Mouse (Mus musculus) heart, adult 2 months (tissue): ENCODE results near the gene Ctnna2.

Experiments
- CTCF ChIP-seq: fragments of 200-600 bp; IDR thresholded peaks from 2 replicates; pipeline ENCODE4 v1.8.1; 2022; ENCODE audit warnings: antibody characterized with exemption, mild to moderate bottlenecking, moderate library complexity
- POLR2A ChIP-seq: fragments of 200-500 bp; IDR thresholded peaks from 2 replicates; pipeline ENCODE4 v1.6.1; 2011; ENCODE audit warnings: mild to moderate bottlenecking, low read depth, low read length, control low read depth; ENCODE audit not compliant: insufficient read depth

GRCm38 (mm10) chr6:77970545-77971242, 8.8 kb downstream of the Ctnna2 start:
- TF ChIP-seq CTCF (no peak), POLR2A (no peak)
